Mouse (Mus musculus) mammary gland, adult 2 months (tissue): Measurements from ENCODE around the gene Uxt. TPM values are rescaled to one million over a fixed set of nuclear protein-coding genes. Genes with fewer than 3 reads are reported as not detected.

Experiments used
- polyA plus RNA-seq: library from polyadenylated mRNA; depleted of rRNA; stranded (reverse); fragments of >200 nt; gene quantifications from 2 replicates; pipeline ENCODE4 v1.2.3, GENCODE M21; 2012; ENCODE audit warnings: low replicate concordance; rRNA removed

The Uxt gene
- 9.7 and 28.4 TPM in 2 replicates for polyA plus RNA-seq

DNA sequence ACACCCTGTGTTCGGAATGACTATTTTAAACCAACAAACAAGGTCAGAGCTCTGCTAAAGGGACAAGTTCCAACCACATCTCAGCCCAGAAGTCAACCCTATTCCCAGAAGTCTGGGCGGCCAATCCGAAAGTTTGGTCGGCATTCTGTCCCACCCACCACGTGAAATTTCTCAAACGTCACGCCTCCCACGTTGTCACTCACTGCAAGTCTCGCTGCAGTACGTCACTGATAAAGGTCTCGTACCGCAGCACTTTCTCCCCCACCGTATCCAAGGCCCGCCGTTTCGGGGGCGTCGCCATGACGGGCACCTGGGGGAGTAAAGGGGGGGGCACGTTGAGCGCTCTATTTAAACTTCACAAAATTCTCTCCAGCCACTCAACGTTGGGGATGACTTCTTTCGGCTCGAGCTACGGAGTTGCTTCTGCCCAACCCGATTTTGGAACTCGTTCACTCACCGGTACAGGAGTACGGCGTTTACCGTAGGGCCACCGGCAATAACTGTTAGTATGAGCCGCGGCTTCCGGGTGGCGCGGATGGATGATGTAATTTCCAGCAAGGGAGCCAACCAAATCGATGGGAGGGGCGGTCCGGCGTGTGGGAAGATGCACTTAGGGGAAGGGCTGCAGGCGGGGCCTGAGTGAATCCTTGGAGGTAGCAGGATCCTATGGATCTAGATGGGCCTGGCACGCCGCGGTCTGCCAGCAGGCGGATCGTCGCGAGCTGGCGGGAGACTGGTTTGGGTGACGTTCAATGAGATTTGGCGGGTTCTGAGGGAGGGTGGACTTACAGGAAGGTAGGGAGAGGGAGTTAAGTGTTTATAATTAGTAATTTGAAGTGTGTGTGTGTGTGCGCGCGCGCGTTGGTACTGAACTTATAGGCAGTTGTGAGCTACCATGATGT lies at the start of gene Uxt:
Gene Uxt, minus strand, starts transcription at position 541 of the 902 bp plus-strand sequence.

DNA sequence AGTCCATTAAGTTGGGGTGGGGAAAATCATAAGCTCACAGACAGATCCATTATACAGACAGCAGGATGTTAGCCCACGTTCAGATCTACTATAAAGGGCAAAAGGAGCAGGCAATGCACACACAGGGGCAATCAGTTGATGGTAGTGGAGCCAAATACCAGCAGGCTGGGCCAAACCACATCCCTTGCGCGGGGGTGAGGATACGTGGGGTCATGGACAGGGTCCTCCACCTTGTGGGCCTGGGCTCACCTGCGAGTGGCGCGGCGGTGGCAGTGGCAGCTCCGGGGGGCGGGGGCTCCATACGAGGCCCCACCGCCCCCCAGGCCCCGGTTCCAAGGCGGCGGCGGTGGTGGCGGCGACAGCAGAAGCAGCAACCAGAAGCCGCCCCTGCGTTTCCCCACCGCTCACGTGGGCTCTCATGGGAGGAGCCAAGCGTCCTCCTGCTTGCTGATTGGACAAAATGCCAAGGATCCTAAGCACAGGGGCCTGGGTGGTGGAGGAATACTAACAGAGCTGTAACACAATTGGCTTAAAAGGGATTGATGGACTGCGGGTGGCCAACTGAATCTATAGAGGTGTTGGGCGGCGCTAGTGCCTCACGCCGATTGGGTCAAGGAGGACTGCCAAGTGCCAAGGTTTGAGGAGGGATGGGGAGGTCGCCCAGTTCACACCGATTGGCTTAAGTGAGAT lies 11.5 kb downstream of the Uxt start, which contains the start of gene Elk1:
Gene Elk1, minus strand, starts transcription at position 418 of the 690 bp plus-strand sequence.

DNA sequence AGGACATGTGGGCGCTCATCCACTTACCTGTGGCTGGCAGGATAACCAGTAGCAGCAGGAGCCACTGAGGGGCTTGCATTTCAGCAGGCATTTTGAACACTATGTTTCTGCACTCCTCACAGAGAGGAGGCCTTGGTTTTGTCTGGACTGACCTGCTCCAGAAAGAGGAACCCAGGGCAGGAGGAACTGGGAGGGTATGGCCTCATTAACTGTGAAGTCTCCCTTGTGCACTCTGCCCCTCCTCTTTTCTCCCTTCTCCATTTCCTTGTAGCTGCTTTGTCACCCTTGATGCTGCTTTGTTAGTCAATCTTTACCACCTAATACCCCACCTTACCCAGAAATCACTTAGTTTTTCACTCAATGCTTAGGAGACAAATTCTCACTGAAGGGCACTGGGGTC lies 30.5 kb downstream of the Uxt start, which contains the start of gene Cfp:
Gene Cfp, minus strand, starts transcription at position 192 of the 400 bp plus-strand sequence.

DNA sequence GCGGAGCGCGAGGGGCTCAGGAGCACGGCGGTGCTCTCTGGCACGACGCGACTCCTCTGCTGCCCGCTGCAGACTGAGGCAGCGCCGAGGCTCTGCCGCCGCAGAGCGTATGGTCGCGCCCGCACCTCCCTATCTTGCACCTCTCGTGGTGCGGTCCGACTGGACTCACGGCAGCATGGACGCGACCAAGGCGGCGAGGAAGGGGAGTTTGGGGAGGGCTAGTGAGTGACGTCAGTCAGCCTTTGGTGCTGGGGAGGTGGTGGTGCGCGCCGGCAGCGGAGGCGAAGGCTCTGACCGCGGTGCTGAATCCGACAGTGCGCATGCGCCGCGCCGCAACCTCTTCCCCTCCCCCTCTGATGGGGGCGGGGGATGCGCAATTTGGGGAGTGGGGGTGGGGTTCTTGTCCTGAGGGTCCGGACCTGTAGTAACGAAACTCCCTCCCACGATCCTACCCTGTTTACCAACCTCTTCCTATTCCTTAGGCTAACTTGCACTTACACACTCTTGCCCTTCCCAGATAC lies 40.9 kb downstream of the Uxt start, which contains the start of gene Syn1:
Gene Syn1, minus strand, starts transcription at position 161 of the 521 bp plus-strand sequence.

Other genes with a start within 250 kb of the Uxt start
- 201 and 218 TPM in 2 replicates for gene Araf, start 164.2 kb downstream of the Uxt start, polyA plus RNA-seq
- gene Timp1, start 91.9 kb downstream of the Uxt start, polyA plus RNA-seq: 16.7 and 20.6 TPM in 2 replicates
- gene Syn1, start 41.0 kb downstream of the Uxt start, polyA plus RNA-seq: 0.57 and 0.86 TPM in 2 replicates
- gene Cfp, start 30.5 kb downstream of the Uxt start, polyA plus RNA-seq: 92.4 and 130 TPM in 2 replicates
- 18.1 and 24.6 TPM in 2 replicates for gene Elk1, start 11.4 kb downstream of the Uxt start, polyA plus RNA-seq
- gene Zfp182, start 100.3 kb upstream of the Uxt start, polyA plus RNA-seq: 0.65 and 1.9 TPM in 2 replicates
- not detected in 2 replicates for gene Spaca5, start 106.4 kb upstream of the Uxt start, polyA plus RNA-seq
- gene Zfp300, start 127.5 kb upstream of the Uxt start, polyA plus RNA-seq: 0.19 and 0.22 TPM in 2 replicates
- gene Ssxa1, start 153.8 kb upstream of the Uxt start, polyA plus RNA-seq: not detected in 2 replicates
- not detected in 2 replicates for gene Gm21876, start 213.6 kb upstream of the Uxt start, polyA plus RNA-seq